Mouse (Mus musculus) embryonic facial prominence, embryonic 12.5 days (tissue): ENCODE measurements around the gene Hoxd10. TPM values are rescaled to one million over a fixed set of nuclear protein-coding genes. Genes with fewer than 3 reads are reported as not detected.

Experiments
- ATAC-seq: fragments of 200-750 bp; cut with Nextera tagmentation; 2 replicates; pipeline ENCODE4 v1.8.0; 2017; ENCODE audit not compliant: insufficient number of reproducible peaks, insufficient read depth, low FRiP score, low TSS enrichment
- H3K27ac ChIP-seq: fragments of 300-500 bp; sonication (generic); 2 replicates; pipeline ENCODE4 v1.5.1; 2016; ENCODE audit warnings: mild to moderate bottlenecking
- H3K27me3 ChIP-seq: fragments of 300-500 bp; sonication (generic); 2 replicates; pipeline ENCODE4 v1.6.1; 2016; ENCODE audit warnings: mild to moderate bottlenecking, moderate library complexity
- H3K36me3 ChIP-seq: fragments of 300-500 bp; sonication (generic); 2 replicates; pipeline ENCODE4 v1.6.1; 2016; ENCODE audit warnings: mild to moderate bottlenecking
- H3K4me1 ChIP-seq: fragments of 300-500 bp; sonication (generic); 2 replicates; pipeline ENCODE4 v1.6.1; 2016
- H3K4me2 ChIP-seq: fragments of 300-500 bp; sonication (generic); replicated peaks from 2 replicates; pipeline ENCODE4 v1.6.1; 2016; ENCODE audit warnings: mild to moderate bottlenecking, moderate library complexity
- H3K4me3 ChIP-seq: fragments of 300-500 bp; sonication (generic); 2 replicates; pipeline ENCODE4 v1.5.1; 2016; ENCODE audit warnings: mild to moderate bottlenecking
- H3K9ac ChIP-seq: fragments of 300-500 bp; sonication (generic); 2 replicates; pipeline ENCODE4 v1.6.1; 2016; ENCODE audit warnings: mild to moderate bottlenecking, moderate library complexity
- H3K9me3 ChIP-seq: fragments of 300-500 bp; sonication (generic); 2 replicates; pipeline ENCODE4 v1.6.1; 2016; ENCODE audit warnings: mild to moderate bottlenecking, moderate library complexity
- WGBS: fragments of 180-500 bp; shearing (Covaris S2); methylation state at CpG from one replicate; pipeline ENCODE4 v1.1.7; 2016; 5-methylcytosine and 5-hydroxymethylcytosine counted together
- polyA plus RNA-seq: library from polyadenylated mRNA; unstranded; fragments of >200 nt; fragmentation: Nextera tagmentation; extraction: Ambion mirVana; gene quantifications from 2 replicates; pipeline ENCODE4 v1.2.1, GENCODE M21; 2016

Gene Hoxd10
- polyA plus RNA-seq, 1 experiment from 2014 or later: not detected

DNA sequence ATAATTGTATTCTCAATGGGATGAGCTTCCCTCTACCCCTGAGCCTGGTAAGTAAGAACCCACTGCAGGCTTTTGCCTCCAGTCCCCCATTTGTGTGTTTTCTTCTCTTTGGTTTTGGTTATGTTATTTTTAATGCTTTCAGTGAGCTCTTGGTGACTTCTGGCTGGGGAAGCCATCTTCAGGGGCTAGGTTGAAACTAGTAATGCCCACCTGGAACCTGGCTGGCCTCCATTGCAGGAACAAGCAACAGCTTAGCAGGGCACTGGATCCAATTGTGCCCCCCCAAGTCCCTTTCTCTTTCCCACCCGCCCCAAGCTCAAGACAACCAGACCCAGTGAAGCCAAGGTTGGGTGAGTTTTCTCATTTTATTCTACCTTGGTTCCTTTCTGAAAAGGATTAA is 3.7 kb downstream of the Hoxd10 start:
- ATAC-seq: no peak
- Histone ChIP-seq H3K4me1 (peaks cover 7% of the 10 kb centered on the region), H3K27me3 (peaks cover 96% of the 10 kb centered on the region), H3K27ac (no peak overlapping the region), H3K36me3 (no peaks in the 10 kb centered on the region), H3K4me3 (no peak overlapping the region), H3K9me3 (no peaks in the 10 kb centered on the region), H3K4me2 (no peak overlapping the region), H3K9ac (no peak overlapping the region)
- 0% methylated on average over 1 of the region's 1 CpGs for WGBS

DNA sequence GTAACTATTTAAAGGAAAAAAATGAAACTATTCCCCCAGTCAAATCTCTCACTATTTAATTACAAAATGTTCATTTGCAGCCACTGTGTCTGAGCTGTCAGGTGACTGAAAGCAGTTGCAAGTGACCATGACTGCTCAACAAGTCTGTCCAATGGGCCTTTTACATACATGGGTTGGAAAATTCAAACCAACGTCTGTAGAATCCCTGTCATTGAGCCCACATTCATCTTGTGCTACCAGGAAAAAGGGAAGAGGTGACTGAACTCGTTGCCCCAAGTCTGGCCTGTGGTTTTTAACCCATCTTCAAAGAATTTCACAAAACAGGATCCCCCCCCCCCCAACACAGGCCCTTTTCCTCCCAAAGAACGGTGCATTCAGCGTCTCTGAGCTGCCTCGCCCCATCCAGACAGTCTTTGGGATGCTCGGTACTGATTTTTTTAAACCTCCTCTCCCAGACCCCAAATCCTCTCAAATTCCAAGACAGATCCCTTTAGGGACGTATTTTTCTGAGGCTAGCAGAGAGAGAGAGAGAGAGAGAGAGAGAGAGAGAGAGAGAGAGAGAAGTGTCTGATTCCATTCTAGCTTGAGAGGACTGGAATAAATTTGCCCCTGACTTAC is 4.2 kb downstream of the Hoxd10 start:
- H3K4me1 ChIP-seq: peaks cover 7% of the 10 kb centered on the region
- H3K36me3 ChIP-seq: no peaks in the 10 kb centered on the region
- H3K9ac ChIP-seq: no peak overlapping the region
- H3K9me3 ChIP-seq: no peaks in the 10 kb centered on the region
- H3K4me2 ChIP-seq: no peak overlapping the region
- 2% methylated on average over 7 of the region's 7 CpGs for WGBS
- peaks cover 100% of the 10 kb centered on the region for H3K27me3 ChIP-seq
- no peak overlapping the region for H3K4me3 ChIP-seq
- no peak overlapping the region for H3K27ac ChIP-seq
- no peak for ATAC-seq

DNA sequence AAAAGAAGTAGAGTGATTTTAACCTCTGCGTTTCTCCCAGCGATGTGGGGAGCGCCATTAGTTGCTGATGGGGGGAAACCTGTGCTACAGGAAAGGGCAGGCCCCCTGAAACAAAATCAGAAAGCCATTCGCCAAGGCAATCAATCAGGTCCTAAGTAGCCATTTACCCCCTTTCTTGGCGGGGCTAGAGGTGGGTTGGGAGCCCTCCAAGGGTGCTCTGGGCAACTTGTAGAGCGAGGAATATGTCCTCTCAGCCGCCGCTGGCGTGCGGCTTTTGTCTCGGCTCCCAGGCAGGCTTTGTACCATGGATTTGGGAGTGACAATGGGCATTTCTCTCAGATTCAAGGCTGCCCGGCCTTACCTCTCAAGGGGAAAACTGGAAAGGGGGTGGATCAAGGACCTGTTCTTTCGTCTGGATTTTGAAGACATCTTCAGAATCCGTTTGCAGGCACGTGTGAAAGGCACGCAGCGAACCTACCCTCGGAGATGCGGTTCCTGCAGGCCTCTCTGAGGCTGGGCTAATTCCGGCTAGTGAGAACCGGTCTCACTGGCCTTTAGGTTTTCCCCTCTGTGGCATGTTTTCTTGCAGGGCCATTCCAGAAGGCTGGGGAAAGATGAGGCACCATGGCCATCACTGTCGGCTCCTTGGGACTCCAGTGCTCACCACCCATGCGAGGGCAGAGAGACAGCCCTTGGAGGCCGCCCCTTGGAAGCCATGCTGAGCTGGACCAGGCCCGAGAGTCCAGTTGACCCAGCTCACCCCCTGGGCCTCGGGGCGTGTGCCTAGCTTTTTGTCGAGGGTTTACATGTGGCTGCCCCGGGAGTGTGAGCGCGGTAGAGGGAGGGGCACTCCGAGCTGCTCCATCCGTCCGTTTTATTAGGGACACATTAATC is 5.0 kb downstream of the Hoxd10 start:
- no peak for ATAC-seq

DNA sequence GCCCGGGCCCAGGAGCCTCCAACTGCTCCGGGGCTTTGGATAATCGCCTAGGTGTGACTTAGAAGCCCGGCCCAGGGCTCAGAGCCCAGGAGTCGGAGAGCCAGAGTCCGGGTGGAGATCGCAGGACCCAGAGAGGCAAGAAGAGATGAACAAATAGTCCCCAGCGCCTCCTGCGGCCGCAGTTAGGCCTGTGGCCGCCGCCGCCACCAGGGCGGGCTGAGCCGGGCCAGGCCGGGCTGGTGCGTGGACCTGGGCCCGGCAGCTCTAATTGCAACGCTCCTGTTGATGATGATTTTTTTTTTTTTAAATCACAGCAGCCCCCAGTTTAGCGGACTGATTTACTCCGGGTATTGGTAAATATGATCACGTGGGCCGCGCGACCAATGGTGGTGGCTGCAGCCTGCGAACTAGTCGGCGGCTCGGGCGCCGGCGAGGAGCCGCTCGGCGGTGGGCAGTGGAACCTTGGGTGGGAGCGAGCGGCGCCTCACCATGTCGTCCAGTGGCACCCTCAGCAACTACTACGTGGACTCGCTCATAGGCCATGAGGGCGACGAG is 5.9 kb downstream of the Hoxd10 start, which contains the start of gene Hoxd9:
Gene Hoxd9 (plus strand): TSS at position 161 of the 555 bp plus-strand sequence.
- ATAC-seq: peak; percentile 63; the same call in 1 of the 2 replicates
- peaks cover 97% of the 10 kb centered on the region for H3K27me3 ChIP-seq
- H3K9ac ChIP-seq: no peak within 1 kb of the TSS
- no peaks in the 10 kb centered on the region for H3K9me3 ChIP-seq
- WGBS: under 1% methylated on average over 43 of the region's 43 CpGs
- H3K36me3 ChIP-seq: no peaks in the 10 kb centered on the region
- peak within 1 kb of the TSS; percentile 41 for H3K4me2 ChIP-seq
- no peak within 1 kb of the TSS for H3K27ac ChIP-seq
- peak within 1 kb of the TSS; percentile 22 for H3K4me3 ChIP-seq
- peaks cover 7% of the 10 kb centered on the region for H3K4me1 ChIP-seq

More for the DNA sequence above, 5.0 kb downstream of the Hoxd10 start:
- Histone ChIP-seq H3K4me3 (no peak overlapping the region), H3K4me1 (peaks cover 7% of the 10 kb centered on the region), H3K9ac (no peak overlapping the region), H3K27ac (no peak overlapping the region), H3K27me3 (peaks cover 100% of the 10 kb centered on the region), H3K9me3 (no peaks in the 10 kb centered on the region), H3K4me2 (no peak overlapping the region), H3K36me3 (no peaks in the 10 kb centered on the region)
- WGBS: under 1% methylated on average over 34 of the region's 34 CpGs

DNA sequence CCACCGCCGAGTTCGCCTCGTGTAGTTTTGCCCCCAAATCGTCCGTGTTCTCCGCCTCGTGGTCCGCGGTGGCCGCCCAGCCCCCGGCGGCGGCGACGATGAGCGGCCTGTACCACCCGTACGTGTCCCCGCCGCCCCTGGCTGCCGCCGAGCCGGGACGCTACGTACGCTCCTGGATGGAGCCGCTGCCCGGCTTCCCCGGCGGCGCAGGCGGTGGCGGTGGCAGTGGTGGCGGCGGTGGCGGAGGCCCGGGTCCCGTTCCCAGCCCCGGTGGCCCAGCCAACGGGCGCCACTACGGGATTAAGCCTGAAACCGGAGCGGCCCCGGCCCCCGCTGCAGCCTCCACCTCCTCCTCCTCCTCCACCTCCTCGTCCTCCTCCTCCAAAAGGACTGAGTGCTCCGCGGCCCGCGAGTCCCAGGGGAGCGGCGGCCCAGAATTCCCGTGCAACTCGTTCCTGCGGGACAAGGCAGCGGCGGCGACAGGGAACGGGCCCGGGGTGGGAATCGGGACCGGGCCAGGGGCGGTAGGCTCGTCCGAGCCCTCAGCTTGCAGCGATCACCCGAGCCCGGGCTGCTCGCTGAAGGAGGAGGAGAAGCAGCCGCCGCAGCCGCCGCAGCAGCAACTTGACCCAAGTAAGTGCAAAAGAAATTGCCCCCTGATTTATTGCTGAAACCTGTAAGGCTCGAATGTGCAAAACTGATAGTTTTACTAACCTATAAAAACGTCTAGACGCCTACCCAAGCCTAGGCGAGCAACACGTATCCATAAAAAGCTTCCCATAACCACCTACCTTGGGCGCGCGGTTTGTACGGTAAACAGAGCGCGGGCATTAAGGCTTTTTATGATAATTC is 6.7 kb downstream of the Hoxd10 start:
- Histone ChIP-seq H3K27me3 (peaks cover 95% of the 10 kb centered on the region), H3K4me2 (peak overlapping the region; percentile 41), H3K9ac (no peak overlapping the region), H3K4me1 (peaks cover 7% of the 10 kb centered on the region), H3K4me3 (peak overlapping the region; percentile 22), H3K9me3 (no peaks in the 10 kb centered on the region), H3K36me3 (no peaks in the 10 kb centered on the region), H3K27ac (no peak overlapping the region)
- ATAC-seq: peak; percentile 30; the same call in 1 of the 2 replicates
- WGBS: 1% methylated on average over 86 of the region's 86 CpGs

DNA sequence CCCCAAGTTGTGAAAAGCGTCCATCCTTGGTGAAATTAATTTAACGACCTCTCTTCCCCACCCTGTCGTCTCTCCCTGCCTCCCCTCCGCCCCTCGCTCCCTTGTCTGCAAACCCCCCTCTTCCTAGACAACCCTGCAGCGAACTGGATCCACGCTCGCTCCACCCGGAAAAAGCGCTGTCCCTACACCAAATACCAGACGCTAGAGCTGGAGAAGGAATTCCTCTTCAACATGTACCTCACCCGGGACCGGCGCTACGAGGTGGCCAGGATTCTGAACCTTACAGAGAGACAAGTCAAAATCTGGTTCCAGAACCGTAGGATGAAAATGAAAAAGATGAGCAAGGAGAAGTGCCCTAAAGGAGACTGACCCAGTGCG is 7.3 kb downstream of the Hoxd10 start:
- Histone ChIP-seq H3K27ac (no peak overlapping the region), H3K4me2 (no peak overlapping the region), H3K9me3 (no peaks in the 10 kb centered on the region), H3K9ac (no peak overlapping the region), H3K4me3 (no peak overlapping the region), H3K4me1 (peaks cover 7% of the 10 kb centered on the region), H3K36me3 (no peaks in the 10 kb centered on the region), H3K27me3 (peaks cover 95% of the 10 kb centered on the region)
- no peak for ATAC-seq
- 1% methylated on average over 17 of the region's 17 CpGs for WGBS

DNA sequence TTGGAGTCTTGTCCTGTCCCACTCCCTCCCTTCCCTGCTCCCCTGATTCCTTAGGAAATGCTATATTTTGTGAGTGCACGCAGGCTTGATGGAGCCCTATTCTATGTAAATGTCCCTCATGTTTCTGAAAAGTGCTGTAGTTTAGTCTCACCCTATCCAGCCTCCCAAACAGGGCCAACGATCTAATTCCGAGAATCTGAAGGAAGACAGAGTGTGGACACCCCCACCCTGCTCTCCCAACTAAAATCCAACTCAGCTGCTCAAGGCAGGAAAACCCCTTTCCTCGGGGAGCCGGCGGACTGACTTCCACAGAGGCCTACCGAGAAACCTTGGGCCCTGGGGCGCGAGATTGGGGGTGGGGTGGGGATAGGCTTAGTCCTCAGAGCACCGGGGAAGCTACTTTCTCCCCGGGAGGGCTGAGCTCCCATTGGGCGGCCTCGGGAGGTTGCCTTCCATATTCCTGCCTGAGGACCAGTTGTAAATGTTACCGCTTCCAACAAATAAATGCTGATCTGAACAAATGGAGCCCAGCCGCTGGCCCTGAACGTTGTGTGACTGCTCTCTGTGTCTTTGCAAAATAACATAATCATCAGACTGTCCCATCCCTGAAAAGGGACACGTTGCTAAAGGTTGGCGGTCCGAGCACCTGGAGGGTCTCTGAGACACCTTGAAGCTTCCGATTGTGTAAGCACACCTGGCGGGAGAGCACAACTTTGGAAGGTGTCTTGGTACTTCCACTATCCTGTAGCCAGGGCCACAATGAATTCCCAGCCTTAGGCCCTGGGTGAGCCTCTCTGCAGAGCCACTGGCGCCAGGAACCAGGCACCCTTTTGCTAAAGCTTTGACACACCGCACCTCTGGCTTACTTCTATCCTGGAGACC is 8.2 kb downstream of the Hoxd10 start:
- Histone ChIP-seq H3K4me2 (no peak overlapping the region), H3K27ac (no peak overlapping the region), H3K36me3 (no peaks in the 10 kb centered on the region), H3K4me1 (peaks cover 7% of the 10 kb centered on the region), H3K27me3 (peaks cover 95% of the 10 kb centered on the region), H3K4me3 (no peak overlapping the region), H3K9ac (no peak overlapping the region), H3K9me3 (no peaks in the 10 kb centered on the region)
- WGBS: under 1% methylated on average over 23 of the region's 23 CpGs
- ATAC-seq: no peak

DNA sequence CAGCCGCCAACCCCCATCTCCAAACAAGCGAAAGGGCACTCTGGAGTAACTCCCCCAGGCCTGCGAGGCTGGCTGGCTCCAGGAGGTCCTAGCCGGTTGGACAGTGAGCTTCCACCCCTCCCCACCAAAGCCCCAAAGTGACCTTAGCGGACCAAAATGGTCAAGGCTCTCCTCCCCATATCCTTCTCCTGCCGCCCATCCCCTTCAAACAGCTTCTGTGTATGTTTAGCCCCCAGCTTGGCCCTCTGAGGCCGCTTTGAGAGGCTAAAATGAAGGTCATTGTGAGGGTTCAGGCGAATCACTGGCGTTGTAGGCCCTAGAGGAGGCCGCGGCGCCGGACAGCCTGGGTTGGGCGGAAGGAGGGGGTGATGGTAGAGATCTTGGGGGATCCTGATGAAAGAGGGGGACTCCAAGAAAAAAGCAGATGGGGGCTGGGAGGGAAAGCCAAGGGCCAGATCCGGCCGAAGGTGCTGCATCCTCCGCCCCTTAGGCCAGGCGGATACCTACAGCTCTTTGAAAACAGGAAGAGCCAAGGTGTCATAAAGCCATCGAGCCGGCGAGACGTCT is 8.9 kb downstream of the Hoxd10 start:
- H3K4me3 ChIP-seq: no peak overlapping the region
- no peaks in the 10 kb centered on the region for H3K36me3 ChIP-seq
- 2% methylated on average over 22 of the region's 22 CpGs for WGBS
- peaks cover 95% of the 10 kb centered on the region for H3K27me3 ChIP-seq
- no peak for ATAC-seq
- H3K4me1 ChIP-seq: peaks cover 9% of the 10 kb centered on the region
- no peak overlapping the region for H3K9ac ChIP-seq
- no peaks in the 10 kb centered on the region for H3K9me3 ChIP-seq
- H3K27ac ChIP-seq: no peak overlapping the region
- H3K4me2 ChIP-seq: no peak overlapping the region

DNA sequence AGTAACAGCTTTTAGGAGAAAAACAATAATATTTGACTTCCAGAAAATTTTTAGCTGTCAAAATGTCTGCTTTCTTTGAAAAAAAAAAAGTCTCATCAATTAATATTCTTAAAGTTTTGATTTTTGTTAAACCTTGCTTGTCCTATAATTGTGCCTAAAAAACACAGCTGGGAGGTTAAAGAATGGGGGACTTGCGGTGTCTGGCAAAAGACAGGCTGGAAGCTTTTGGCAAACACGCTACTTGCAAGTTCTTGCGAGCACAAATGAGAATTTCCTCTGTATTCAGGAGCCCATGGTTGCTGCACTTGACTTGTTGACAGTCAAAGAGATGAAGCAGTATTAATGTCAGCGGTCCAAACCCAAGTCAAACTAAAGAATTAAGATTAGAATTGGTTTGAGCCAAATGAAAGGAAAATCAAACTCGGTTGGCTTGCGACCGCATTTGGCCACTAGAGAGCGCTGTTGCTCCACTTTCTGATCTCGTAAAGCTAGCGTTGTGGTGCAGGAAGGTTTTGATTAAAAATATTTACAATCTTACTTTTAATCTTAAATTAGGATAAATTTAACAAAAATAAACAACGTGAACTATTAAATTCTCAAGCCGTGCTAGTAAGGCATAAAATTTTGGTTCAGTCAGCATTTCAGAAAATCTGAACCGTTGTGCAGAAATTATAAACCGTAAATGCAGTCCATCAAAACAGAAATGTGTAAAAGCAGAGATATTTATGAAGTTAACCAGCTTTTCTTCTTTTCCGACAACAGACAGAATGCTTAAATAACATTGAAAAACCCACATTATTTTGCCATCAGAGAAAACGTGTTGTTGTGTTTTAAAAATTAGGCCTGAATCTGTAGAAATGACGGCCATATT is 10.5 kb downstream of the Hoxd10 start:
- Histone ChIP-seq H3K27me3 (peaks cover 91% of the 10 kb centered on the region), H3K9me3 (no peaks in the 10 kb centered on the region), H3K4me1 (peaks cover 10% of the 10 kb centered on the region), H3K4me3 (no peak overlapping the region), H3K36me3 (no peaks in the 10 kb centered on the region), H3K9ac (no peak overlapping the region), H3K27ac (no peak overlapping the region), H3K4me2 (no peak overlapping the region)
- no peak for ATAC-seq
- 11% methylated on average over 17 of the region's 17 CpGs for WGBS

DNA sequence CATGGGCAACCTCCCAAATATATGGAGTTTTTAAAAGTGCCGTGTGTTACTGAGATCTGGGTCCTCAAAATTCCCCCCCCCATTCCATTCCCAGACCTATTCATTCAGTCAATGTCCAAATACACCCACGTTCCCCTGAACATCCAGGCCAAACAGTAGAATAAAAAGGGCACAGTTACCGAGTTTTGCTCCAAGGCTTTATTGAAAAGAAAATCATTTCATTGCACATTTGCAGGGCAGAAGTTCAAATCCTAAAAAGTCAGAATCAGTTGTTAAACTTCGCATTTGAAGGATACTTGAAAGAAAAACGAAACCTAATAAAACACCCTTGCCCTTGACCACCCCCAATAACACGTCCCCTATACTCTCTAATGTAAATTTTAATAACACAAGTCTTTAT is 11.1 kb downstream of the Hoxd10 start:
- 12% methylated on average over 6 of the region's 6 CpGs for WGBS
- H3K4me3 ChIP-seq: no peak overlapping the region
- no peak overlapping the region for H3K9ac ChIP-seq
- H3K4me1 ChIP-seq: peaks cover 10% of the 10 kb centered on the region
- H3K27ac ChIP-seq: no peak overlapping the region
- H3K4me2 ChIP-seq: no peak overlapping the region
- ATAC-seq: no peak
- H3K36me3 ChIP-seq: no peaks in the 10 kb centered on the region
- no peaks in the 10 kb centered on the region for H3K9me3 ChIP-seq
- H3K27me3 ChIP-seq: peaks cover 91% of the 10 kb centered on the region
